Mouse (Mus musculus): ENCODE data around the gene Kcnip3. TPM values are rescaled to one million over a fixed set of nuclear protein-coding genes. Genes with fewer than 3 reads are reported as not detected.

Kcnip3 gene
- polyA plus RNA-seq, 1 experiment from 2014 or later = 6.3 TPM

GRCm38 (mm10) chr2:127424977-127425376 is 96.9 kb downstream of the Kcnip3 start, which contains the start of gene Gpat2:
Gene Gpat2 (plus strand): TSS chr2:127425199.
- Histone ChIP-seq H3K36me3 (ENCODE audit: control insufficient read depth, insufficient read depth, low read length) (no peaks in the 10 kb centered on the region), H3K27me3 (ENCODE audit: control insufficient read depth, insufficient read depth, low read length) (no peaks in the 10 kb centered on the region), H3K9me3 (ENCODE audit: control insufficient read depth, low read depth, low read length) (no peaks in the 10 kb centered on the region), H3K4me2 (replicated peaks; ENCODE audit: low read depth, low read length) (no peak within 1 kb of the TSS), H3K4me1 (ENCODE audit: control insufficient read depth, insufficient read depth, low read length) (no peaks in the 10 kb centered on the region), H3K9ac (replicated peaks; ENCODE audit: low read depth, low read length) (no peak within 1 kb of the TSS), H3K4me3 (ENCODE audit: low read depth, low read length) (no peak within 1 kb of the TSS), H3K27ac (ENCODE audit: low read length) (no peak within 1 kb of the TSS)
- 83% methylated on average over 17 of the region's 17 CpGs for WGBS
- no peak for ATAC-seq (ENCODE audit: insufficient number of reproducible peaks, insufficient read depth, low FRiP score, low read depth)

DNA sequence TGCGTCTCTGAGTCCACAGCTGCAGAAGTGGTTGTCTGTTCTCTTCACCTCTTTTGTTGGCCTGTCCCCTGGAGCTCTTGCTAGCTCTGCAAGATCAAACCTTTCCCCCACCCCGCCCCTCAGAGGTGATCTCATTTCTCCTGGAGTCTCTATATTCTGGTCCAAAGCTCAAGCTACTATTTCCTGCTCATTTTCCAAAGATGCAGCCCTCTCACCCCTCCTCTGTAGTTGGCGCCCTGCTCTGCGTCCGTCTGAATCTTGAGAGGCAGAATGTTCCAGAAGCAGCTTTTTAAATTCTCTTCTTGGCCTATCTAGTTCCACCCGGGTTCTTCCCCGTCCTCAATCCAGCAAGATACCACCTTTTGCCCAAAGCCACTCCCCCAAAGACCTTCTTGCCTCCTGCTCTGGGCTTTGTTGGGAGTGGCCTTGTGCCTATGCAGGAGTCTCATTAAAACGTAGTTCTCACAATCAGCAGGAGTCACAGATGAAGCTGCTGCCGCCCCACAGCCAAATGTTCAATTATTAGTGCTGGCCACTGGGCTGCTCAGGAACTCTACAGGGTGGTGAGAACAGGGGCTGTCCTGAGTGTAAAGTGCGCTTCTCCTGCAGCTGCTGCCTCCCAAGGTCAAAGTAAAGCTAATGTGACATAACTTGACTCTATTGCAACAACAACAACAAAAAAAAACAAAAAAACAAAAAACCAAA is 103.5 kb downstream of the Kcnip3 start:
- Histone ChIP-seq H3K4me1 (ENCODE audit: control insufficient read depth, insufficient read depth, low read length) (no peaks in the 10 kb centered on the region), H3K27me3 (ENCODE audit: control insufficient read depth, insufficient read depth, low read length) (no peaks in the 10 kb centered on the region), H3K4me3 (ENCODE audit: low read depth, low read length) (no peak overlapping the region), H3K4me2 (replicated peaks; ENCODE audit: low read depth, low read length) (no peak overlapping the region), H3K9ac (replicated peaks; ENCODE audit: low read depth, low read length) (no peak overlapping the region), H3K36me3 (ENCODE audit: control insufficient read depth, insufficient read depth, low read length) (no peaks in the 10 kb centered on the region), H3K27ac (ENCODE audit: low read length) (no peak overlapping the region), H3K9me3 (ENCODE audit: control insufficient read depth, low read depth, low read length) (no peaks in the 10 kb centered on the region)
- no peak for ATAC-seq (ENCODE audit: insufficient number of reproducible peaks, insufficient read depth, low FRiP score, low read depth)
- WGBS = 57% methylated on average over 10 of the region's 10 CpGs

DNA sequence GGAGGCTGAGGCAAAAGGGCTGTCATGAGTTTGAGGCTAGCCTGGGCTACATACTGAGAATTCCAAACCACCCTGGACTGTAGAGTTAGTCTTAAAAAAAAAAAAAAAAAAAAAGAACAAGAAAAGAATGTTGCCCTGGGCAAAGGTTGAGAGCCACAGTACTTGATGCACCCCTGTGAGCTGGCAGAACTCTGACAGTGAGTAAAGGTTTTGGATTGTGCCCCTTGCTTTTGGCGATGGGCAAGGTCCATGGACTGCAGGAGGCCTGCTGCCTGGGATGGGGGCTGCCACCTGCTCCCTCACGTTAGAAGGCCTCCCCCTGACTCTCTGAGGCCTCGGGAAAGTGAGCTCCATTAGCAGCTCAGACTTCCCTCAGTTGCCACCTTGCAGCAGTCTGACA is 105.2 kb downstream of the Kcnip3 start:
- no peaks in the 10 kb centered on the region for H3K4me1 ChIP-seq (ENCODE audit: control insufficient read depth, insufficient read depth, low read length)
- 51% methylated on average over 3 of the region's 3 CpGs for WGBS
- H3K4me3 ChIP-seq (ENCODE audit: low read depth, low read length) = no peak overlapping the region
- no peak for ATAC-seq (ENCODE audit: insufficient number of reproducible peaks, insufficient read depth, low FRiP score, low read depth)
- no peaks in the 10 kb centered on the region for H3K27me3 ChIP-seq (ENCODE audit: control insufficient read depth, insufficient read depth, low read length)
- H3K9me3 ChIP-seq (ENCODE audit: control insufficient read depth, low read depth, low read length) = no peaks in the 10 kb centered on the region
- H3K36me3 ChIP-seq (ENCODE audit: control insufficient read depth, insufficient read depth, low read length) = no peaks in the 10 kb centered on the region
- H3K9ac ChIP-seq (replicated peaks; ENCODE audit: low read depth, low read length) = no peak overlapping the region
- no peak overlapping the region for H3K4me2 ChIP-seq (replicated peaks; ENCODE audit: low read depth, low read length)
- no peak overlapping the region for H3K27ac ChIP-seq (ENCODE audit: low read length)

GRCm38 (mm10) chr2:127415806-127416205 is 106.1 kb downstream of the Kcnip3 start:
- no peak overlapping the region for H3K4me2 ChIP-seq (replicated peaks; ENCODE audit: low read depth, low read length)
- H3K27me3 ChIP-seq (ENCODE audit: control insufficient read depth, insufficient read depth, low read length) = no peaks in the 10 kb centered on the region
- no peak overlapping the region for H3K4me3 ChIP-seq (ENCODE audit: low read depth, low read length)
- H3K9ac ChIP-seq (replicated peaks; ENCODE audit: low read depth, low read length) = no peak overlapping the region
- H3K4me1 ChIP-seq (ENCODE audit: control insufficient read depth, insufficient read depth, low read length) = no peaks in the 10 kb centered on the region
- WGBS = 58% methylated on average over 10 of the region's 10 CpGs
- no peaks in the 10 kb centered on the region for H3K36me3 ChIP-seq (ENCODE audit: control insufficient read depth, insufficient read depth, low read length)
- no peaks in the 10 kb centered on the region for H3K9me3 ChIP-seq (ENCODE audit: control insufficient read depth, low read depth, low read length)
- ATAC-seq (ENCODE audit: insufficient number of reproducible peaks, insufficient read depth, low FRiP score, low read depth) = no peak
- H3K27ac ChIP-seq (ENCODE audit: low read length) = no peak overlapping the region

DNA sequence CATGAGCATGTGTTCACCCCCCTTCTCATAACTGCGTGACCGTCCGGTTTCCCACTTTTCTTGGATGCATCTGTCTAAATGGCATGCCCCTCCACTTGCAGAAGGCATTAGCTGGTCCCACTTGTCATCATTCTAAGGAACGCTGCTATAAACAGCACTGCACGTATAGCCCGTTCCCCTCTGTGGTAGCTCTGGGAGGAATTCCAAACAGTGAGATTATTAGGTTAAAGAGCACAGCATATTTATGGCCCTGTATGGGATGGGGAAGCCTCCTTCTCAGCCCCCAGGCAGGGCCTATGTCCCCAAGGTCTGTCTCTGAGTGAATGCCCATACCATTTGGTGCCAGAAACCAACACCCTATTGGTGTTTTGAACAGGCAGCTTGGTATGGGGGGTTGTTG is 110.8 kb downstream of the Kcnip3 start:
- Histone ChIP-seq H3K4me2 (replicated peaks; ENCODE audit: low read depth, low read length) (no peak overlapping the region), H3K27ac (ENCODE audit: low read length) (no peak overlapping the region), H3K4me1 (ENCODE audit: control insufficient read depth, insufficient read depth, low read length) (no peaks in the 10 kb centered on the region), H3K27me3 (ENCODE audit: control insufficient read depth, insufficient read depth, low read length) (no peaks in the 10 kb centered on the region), H3K4me3 (ENCODE audit: low read depth, low read length) (no peak overlapping the region), H3K9ac (replicated peaks; ENCODE audit: low read depth, low read length) (no peak overlapping the region), H3K36me3 (ENCODE audit: control insufficient read depth, insufficient read depth, low read length) (no peaks in the 10 kb centered on the region), H3K9me3 (ENCODE audit: control insufficient read depth, low read depth, low read length) (no peaks in the 10 kb centered on the region)
- no peak for ATAC-seq (ENCODE audit: insufficient number of reproducible peaks, insufficient read depth, low FRiP score, low read depth)
- WGBS = 43% methylated on average over 6 of the region's 6 CpGs

Other genes starting within 250 kb of the Kcnip3 start
- gene Dusp2, start 185.9 kb downstream of the Kcnip3 start, polyA plus RNA-seq (2014; fragmentation: Nextera tagmentation; extraction: Ambion mirVana) = 3.2 and 3.8 TPM in 2 replicates
- not detected in 2 replicates for gene Astl, start 183.5 kb downstream of the Kcnip3 start, polyA plus RNA-seq (2014; fragmentation: Nextera tagmentation; extraction: Ambion mirVana)
- 0.64 and 0.98 TPM in 2 replicates for gene Adra2b, start 158.9 kb downstream of the Kcnip3 start, polyA plus RNA-seq (2014; fragmentation: Nextera tagmentation; extraction: Ambion mirVana)
- not detected in 2 replicates for gene Gpat2, start 96.9 kb downstream of the Kcnip3 start, polyA plus RNA-seq (2014; fragmentation: Nextera tagmentation; extraction: Ambion mirVana)
- 31.6 and 35.7 TPM in 2 replicates for gene Fahd2a, start 77.5 kb downstream of the Kcnip3 start, polyA plus RNA-seq (2014; fragmentation: Nextera tagmentation; extraction: Ambion mirVana)
- 12.1 and 14.1 TPM in 2 replicates for gene Prom2, start 19.4 kb upstream of the Kcnip3 start, polyA plus RNA-seq (2014; fragmentation: Nextera tagmentation; extraction: Ambion mirVana)
- gene Zfp661, start 65.0 kb upstream of the Kcnip3 start, polyA plus RNA-seq (2014; fragmentation: Nextera tagmentation; extraction: Ambion mirVana) = 3.8 and 5.0 TPM in 2 replicates
- 125 and 132 TPM in 2 replicates for gene Mrps5, start 65.1 kb upstream of the Kcnip3 start, polyA plus RNA-seq (2014; fragmentation: Nextera tagmentation; extraction: Ambion mirVana)
- 7.0 and 10.4 TPM in 2 replicates for gene Mal, start 134.6 kb upstream of the Kcnip3 start, polyA plus RNA-seq (2014; fragmentation: Nextera tagmentation; extraction: Ambion mirVana)
- 8.9 and 11.0 TPM in 2 replicates for gene Mall, start 207.8 kb upstream of the Kcnip3 start, polyA plus RNA-seq (2014; fragmentation: Nextera tagmentation; extraction: Ambion mirVana)